Mouse (Mus musculus) mouse embryonic stem cell (cell line): ENCODE data around the gene Gmnc.

ENCODE experiments used
- in situ Hi-C, 2 experiments: fragments of 300-500 bp; cut with MboI; formaldehyde crosslinking; loops; 1 replicate in 1 of 2; 3 replicates in 1 of 2; pipeline ENCODE4 v1.14.3; 2019 to 2020; ENCODE audit warnings: low sequenced_read_pairs in 2 of 2, low pct_unique_long_range_greater_than_20kb in 1 of 2, mixed read lengths in 1 of 2; ENCODE audit not compliant: unreplicated experiment in 1 of 2

Gmnc gene

GRCm38 (mm10) chr16:26991477-26992300, at the start of gene Gmnc:
Gmnc (minus strand) TSS chr16:26991652.
- in situ Hi-C loops = loop anchor here in 1 of 2 experiments (25.0 kb wide), 1 partner anchor 471 kb away; no protein-coding TSS in a partner anchor

GRCm38 (mm10) chr16:27027281-27027680, 35.8 kb upstream of the Gmnc start:
- in situ Hi-C loops = no loop called here

- in situ Hi-C loops = no loop called here
These were observed 34.8 kb upstream of the Gmnc start for GRCm38 (mm10) chr16:27026226-27026625.

DNA sequence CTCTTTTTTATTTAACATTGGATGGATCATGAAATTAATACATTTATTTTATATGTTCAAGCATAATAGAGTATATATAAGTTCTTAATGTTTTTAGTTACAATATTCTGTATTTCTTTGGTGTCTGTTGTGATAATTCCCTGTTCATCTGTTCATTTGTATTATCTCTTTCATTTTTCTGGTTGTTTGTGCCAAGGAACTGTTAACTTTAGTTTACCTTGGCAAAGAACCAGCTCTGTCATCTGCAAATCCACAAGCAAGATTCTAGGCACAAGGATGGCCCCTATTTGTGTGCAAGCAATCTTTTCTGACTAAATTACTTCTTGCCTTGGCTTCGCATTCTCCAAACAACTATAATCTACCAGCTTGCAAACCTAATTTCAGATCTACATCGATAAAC, 31.3 kb upstream of the Gmnc start:
- in situ Hi-C loops = no loop called here

GRCm38 (mm10) chr16:27017309-27017708, 25.9 kb upstream of the Gmnc start:
- in situ Hi-C loops = no loop called here

- in situ Hi-C loops = no loop called here
These were observed 11.3 kb upstream of the Gmnc start for GRCm38 (mm10) chr16:27002714-27003113.

DNA sequence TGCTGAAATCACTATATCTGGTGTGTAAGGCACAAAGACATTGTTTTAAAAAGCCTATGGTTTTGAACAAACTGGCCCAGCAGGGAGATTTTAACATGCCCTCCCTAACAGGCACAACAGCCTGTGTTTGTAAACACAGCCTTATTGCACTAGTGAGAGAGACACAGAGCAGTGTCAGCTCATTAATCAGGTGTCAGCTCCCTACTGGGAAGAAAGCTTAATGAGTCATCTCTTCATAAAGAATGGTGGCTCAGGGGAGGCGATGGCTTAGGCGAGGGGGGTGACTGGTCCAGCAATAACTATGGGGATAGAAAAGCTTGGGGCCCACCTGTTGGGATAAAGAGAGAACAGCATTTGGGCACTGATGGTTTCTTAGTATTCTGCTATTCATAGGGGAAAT, 8.1 kb upstream of the Gmnc start:
- in situ Hi-C loops = loop anchor here in 1 of 2 experiments (25.0 kb wide), 1 partner anchor 463 kb away; no protein-coding TSS in a partner anchor

- in situ Hi-C loops = loop anchor here in 1 of 2 experiments (25.0 kb wide), 1 partner anchor 473 kb away; no protein-coding TSS in a partner anchor
These were observed 1.8 kb downstream of the Gmnc start for GRCm38 (mm10) chr16:26989415-26990315.

GRCm38 (mm10) chr16:26988188-26988587, 3.3 kb downstream of the Gmnc start:
- in situ Hi-C loops = loop anchor here in 1 of 2 experiments (25.0 kb wide), 1 partner anchor 474 kb away; no protein-coding TSS in a partner anchor

GRCm38 (mm10) chr16:26985796-26986195, 5.7 kb downstream of the Gmnc start:
- in situ Hi-C loops = loop anchor here in 1 of 2 experiments (25.0 kb wide), 1 partner anchor 477 kb away; no protein-coding TSS in a partner anchor

- in situ Hi-C loops = loop anchor here in 1 of 2 experiments (25.0 kb wide), 1 partner anchor 480 kb away; no protein-coding TSS in a partner anchor
These were observed 9.3 kb downstream of the Gmnc start for GRCm38 (mm10) chr16:26982112-26982511.

DNA sequence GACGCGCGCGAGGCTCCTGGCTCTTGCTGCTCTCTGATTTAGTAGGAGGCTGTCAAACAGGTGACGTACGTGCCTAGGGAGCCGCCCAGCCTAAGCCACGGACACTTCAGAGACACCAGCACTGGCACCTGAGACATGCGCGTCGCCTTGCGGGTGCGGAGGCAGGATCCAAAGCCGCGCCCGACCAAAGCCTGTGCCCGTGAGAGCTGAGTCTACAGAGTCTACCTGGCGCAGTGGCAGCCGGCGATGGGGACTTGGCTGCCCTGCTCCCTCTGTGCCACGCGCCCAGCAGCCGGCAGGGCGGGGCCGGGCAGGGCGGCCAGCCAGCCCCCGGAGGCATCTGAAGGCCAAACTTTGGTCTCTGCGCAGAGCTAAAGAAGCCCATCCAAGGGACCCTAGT, 23.5 kb downstream of the Gmnc start:
- in situ Hi-C loops = no loop called here

GRCm38 (mm10) chr16:26966830-26967229, 24.6 kb downstream of the Gmnc start:
- in situ Hi-C loops = no loop called here

- in situ Hi-C loops = no loop called here
These were observed 29.5 kb downstream of the Gmnc start for GRCm38 (mm10) chr16:26961971-26962370.

DNA sequence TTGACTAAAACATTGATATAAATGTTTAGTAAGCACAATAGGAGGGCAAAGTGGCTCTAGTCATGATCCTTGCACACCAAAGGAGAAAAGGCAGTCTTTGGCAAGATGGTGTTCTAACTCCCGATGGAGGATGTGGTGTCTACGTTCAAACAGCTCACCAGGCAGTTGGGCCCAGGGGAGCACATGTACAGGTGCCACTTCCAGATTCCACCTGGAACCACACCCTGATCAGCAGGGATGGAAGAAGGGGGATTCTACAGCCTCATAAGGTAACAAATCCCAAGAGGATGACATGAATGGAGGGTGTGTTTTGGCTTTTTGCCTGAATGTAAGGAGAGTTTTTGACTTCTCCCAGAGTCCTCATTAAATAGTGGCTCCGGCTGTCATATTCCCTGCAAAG, 39.9 kb downstream of the Gmnc start:
- in situ Hi-C loops = no loop called here

- in situ Hi-C loops = no loop called here
These were observed 41.2 kb downstream of the Gmnc start for GRCm38 (mm10) chr16:26950209-26950608.

DNA sequence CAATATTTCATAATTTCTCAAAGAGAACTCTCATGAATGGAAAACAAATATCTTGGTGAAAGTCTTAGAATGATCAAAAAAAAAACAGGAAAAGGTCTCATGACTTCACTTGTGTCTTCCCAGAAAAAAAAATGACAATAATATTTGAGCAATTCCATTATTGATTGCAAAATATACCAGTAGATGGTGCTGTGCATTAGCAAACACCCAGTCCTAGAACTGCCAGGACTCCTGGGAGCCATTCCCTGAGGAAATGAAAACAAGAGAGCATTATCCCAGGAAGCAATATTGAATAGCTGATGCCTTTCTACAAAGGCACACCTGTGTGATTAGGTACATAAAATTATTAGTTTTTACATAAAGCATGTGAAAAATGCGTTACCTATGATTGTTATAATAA, 87.5 kb downstream of the Gmnc start:
- in situ Hi-C loops = no loop called here

DNA sequence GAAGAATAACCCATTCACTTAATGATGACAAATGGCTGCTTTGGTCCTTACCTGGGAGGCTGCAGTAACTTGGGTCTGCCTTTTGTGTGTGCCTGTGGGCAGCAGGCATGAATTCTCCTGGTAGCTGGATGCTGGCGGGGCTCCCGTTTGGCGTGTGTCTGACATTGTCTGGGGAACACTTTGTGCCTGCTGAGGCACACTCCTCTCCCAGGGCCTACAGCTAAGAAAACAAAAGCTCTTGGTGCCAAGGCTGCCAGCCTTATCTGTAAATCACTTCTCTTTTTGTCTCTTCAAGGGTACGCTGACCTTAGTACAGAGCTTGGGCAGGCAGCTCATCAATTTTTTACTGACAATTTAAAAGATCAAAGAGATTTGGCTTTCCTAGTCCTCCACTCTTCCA, 90.0 kb downstream of the Gmnc start:
- in situ Hi-C loops = no loop called here

- in situ Hi-C loops = no loop called here
These were observed 105.1 kb downstream of the Gmnc start for GRCm38 (mm10) chr16:26886337-26886736.
